Mouse (Mus musculus): ENCODE data around the gene Gpr174. TPM values are rescaled to one million over a fixed set of nuclear protein-coding genes. Genes with fewer than 3 reads are reported as not detected.
"Not testable (repeated sequence)": the region's sequence is repeated elsewhere in the genome, so short reads cannot be mapped to it uniquely, and the experiment has no call there.

Gene Gpr174
- polyA plus RNA-seq, 1 experiment from 2014 or later: 0.04 TPM

GRCm38 (mm10) chrX:107277606-107278005 is 21.9 kb downstream of the Gpr174 start:
- Histone ChIP-seq H3K4me2 (ENCODE audit: low read length) (no peak overlapping the region), H3K4me3 (ENCODE audit: control insufficient read depth in 1 of 2, insufficient read depth in 1 of 2, low read depth in 1 of 2, low read length in 2 of 2) (no peak overlapping the region), H3K4me1 (ENCODE audit: control insufficient read depth in 2 of 2, insufficient read depth in 2 of 2, low read length in 2 of 2) (no peaks in the 10 kb centered on the region), H3K27ac (replicated peaks in 1 of 2; ENCODE audit: control insufficient read depth in 1 of 2, insufficient read depth in 1 of 2, low read depth in 2 of 2, low read length in 2 of 2) (no peak overlapping the region), H3K9ac (ENCODE audit: low read length) (no peak overlapping the region), H3K36me3 (ENCODE audit: control insufficient read depth, insufficient read depth, low read length) (no peaks in the 10 kb centered on the region), H3K9me3 (ENCODE audit: control insufficient read depth, low read length) (no peaks in the 10 kb centered on the region), H3K27me3 (ENCODE audit: control insufficient read depth, insufficient read depth, low read length) (no peaks in the 10 kb centered on the region)
- WGBS: 49% methylated on average over 2 of the region's 2 CpGs
- no peak for ATAC-seq (ENCODE audit: insufficient number of reproducible peaks, insufficient read depth, low FRiP score, low read depth)

- no peaks in the 10 kb centered on the region for H3K36me3 ChIP-seq (ENCODE audit: control insufficient read depth, insufficient read depth, low read length)
- no peaks in the 10 kb centered on the region for H3K4me1 ChIP-seq (ENCODE audit: control insufficient read depth in 2 of 2, insufficient read depth in 2 of 2, low read length in 2 of 2)
- no peak overlapping the region for H3K4me3 ChIP-seq (ENCODE audit: control insufficient read depth in 1 of 2, insufficient read depth in 1 of 2, low read depth in 1 of 2, low read length in 2 of 2)
- no peaks in the 10 kb centered on the region for H3K9me3 ChIP-seq (ENCODE audit: control insufficient read depth, low read length)
- no peak overlapping the region for H3K9ac ChIP-seq (ENCODE audit: low read length)
- ATAC-seq (ENCODE audit: insufficient number of reproducible peaks, insufficient read depth, low FRiP score, low read depth): no peak
- H3K27me3 ChIP-seq (ENCODE audit: control insufficient read depth, insufficient read depth, low read length): no peaks in the 10 kb centered on the region
- 53% methylated on average over 4 of the region's 4 CpGs for WGBS
- H3K27ac ChIP-seq (replicated peaks in 1 of 2; ENCODE audit: control insufficient read depth in 1 of 2, insufficient read depth in 1 of 2, low read depth in 2 of 2, low read length in 2 of 2): no peak overlapping the region
- H3K4me2 ChIP-seq (ENCODE audit: low read length): no peak overlapping the region
Measured at GRCm38 (mm10) chrX:107284211-107284610, 28.5 kb downstream of the Gpr174 start.

GRCm38 (mm10) chrX:107297861-107298260 is 42.2 kb downstream of the Gpr174 start:
- H3K4me2 ChIP-seq (ENCODE audit: low read length); H3K27ac ChIP-seq (replicated peaks in 1 of 2; ENCODE audit: control insufficient read depth in 1 of 2, insufficient read depth in 1 of 2, low read depth in 2 of 2, low read length in 2 of 2); H3K9ac ChIP-seq (ENCODE audit: low read length); H3K4me3 ChIP-seq (ENCODE audit: control insufficient read depth in 1 of 2, insufficient read depth in 1 of 2, low read depth in 1 of 2, low read length in 2 of 2); H3K9me3 ChIP-seq (ENCODE audit: control insufficient read depth, low read length); H3K4me1 ChIP-seq (ENCODE audit: control insufficient read depth in 2 of 2, insufficient read depth in 2 of 2, low read length in 2 of 2); H3K27me3 ChIP-seq (ENCODE audit: control insufficient read depth, insufficient read depth, low read length); ATAC-seq (ENCODE audit: insufficient number of reproducible peaks, insufficient read depth, low FRiP score, low read depth); H3K36me3 ChIP-seq (ENCODE audit: control insufficient read depth, insufficient read depth, low read length): not testable (repeated sequence)
- 71% methylated on average over 6 of the region's 6 CpGs for WGBS

GRCm38 (mm10) chrX:107298761-107299160 is 43.1 kb downstream of the Gpr174 start:
- H3K4me1 ChIP-seq (ENCODE audit: control insufficient read depth in 2 of 2, insufficient read depth in 2 of 2, low read length in 2 of 2): no peaks in the 10 kb centered on the region
- H3K4me3 ChIP-seq (ENCODE audit: control insufficient read depth in 1 of 2, insufficient read depth in 1 of 2, low read depth in 1 of 2, low read length in 2 of 2): no peak overlapping the region
- H3K9me3 ChIP-seq (ENCODE audit: control insufficient read depth, low read length): no peaks in the 10 kb centered on the region
- no peak for ATAC-seq (ENCODE audit: insufficient number of reproducible peaks, insufficient read depth, low FRiP score, low read depth)
- no peak overlapping the region for H3K27ac ChIP-seq (replicated peaks in 1 of 2; ENCODE audit: control insufficient read depth in 1 of 2, insufficient read depth in 1 of 2, low read depth in 2 of 2, low read length in 2 of 2)
- no peak overlapping the region for H3K9ac ChIP-seq (ENCODE audit: low read length)
- no peaks in the 10 kb centered on the region for H3K27me3 ChIP-seq (ENCODE audit: control insufficient read depth, insufficient read depth, low read length)
- H3K4me2 ChIP-seq (ENCODE audit: low read length): no peak overlapping the region
- H3K36me3 ChIP-seq (ENCODE audit: control insufficient read depth, insufficient read depth, low read length): no peaks in the 10 kb centered on the region

- H3K9me3 ChIP-seq (ENCODE audit: control insufficient read depth, low read length): no peaks in the 10 kb centered on the region
- no peaks in the 10 kb centered on the region for H3K36me3 ChIP-seq (ENCODE audit: control insufficient read depth, insufficient read depth, low read length)
- H3K27me3 ChIP-seq (ENCODE audit: control insufficient read depth, insufficient read depth, low read length): no peaks in the 10 kb centered on the region
- no peak overlapping the region for H3K4me3 ChIP-seq (ENCODE audit: control insufficient read depth in 1 of 2, insufficient read depth in 1 of 2, low read depth in 1 of 2, low read length in 2 of 2)
- no peak overlapping the region for H3K4me2 ChIP-seq (ENCODE audit: low read length)
- no peak overlapping the region for H3K27ac ChIP-seq (replicated peaks in 1 of 2; ENCODE audit: control insufficient read depth in 1 of 2, insufficient read depth in 1 of 2, low read depth in 2 of 2, low read length in 2 of 2)
- no peak overlapping the region for H3K9ac ChIP-seq (ENCODE audit: low read length)
- H3K4me1 ChIP-seq (ENCODE audit: control insufficient read depth in 2 of 2, insufficient read depth in 2 of 2, low read length in 2 of 2): no peaks in the 10 kb centered on the region
- no peak for ATAC-seq (ENCODE audit: insufficient number of reproducible peaks, insufficient read depth, low FRiP score, low read depth)
Measured at GRCm38 (mm10) chrX:107306492-107306891, 50.8 kb downstream of the Gpr174 start.

GRCm38 (mm10) chrX:107312533-107312932 is 56.9 kb downstream of the Gpr174 start:
- H3K4me3 ChIP-seq (ENCODE audit: control insufficient read depth in 1 of 2, insufficient read depth in 1 of 2, low read depth in 1 of 2, low read length in 2 of 2): no peak overlapping the region
- no peaks in the 10 kb centered on the region for H3K4me1 ChIP-seq (ENCODE audit: control insufficient read depth in 2 of 2, insufficient read depth in 2 of 2, low read length in 2 of 2)
- no peak overlapping the region for H3K27ac ChIP-seq (replicated peaks in 1 of 2; ENCODE audit: control insufficient read depth in 1 of 2, insufficient read depth in 1 of 2, low read depth in 2 of 2, low read length in 2 of 2)
- no peak overlapping the region for H3K4me2 ChIP-seq (ENCODE audit: low read length)
- no peaks in the 10 kb centered on the region for H3K36me3 ChIP-seq (ENCODE audit: control insufficient read depth, insufficient read depth, low read length)
- no peak overlapping the region for H3K9ac ChIP-seq (ENCODE audit: low read length)
- ATAC-seq (ENCODE audit: insufficient number of reproducible peaks, insufficient read depth, low FRiP score, low read depth): no peak
- H3K27me3 ChIP-seq (ENCODE audit: control insufficient read depth, insufficient read depth, low read length): no peaks in the 10 kb centered on the region
- WGBS: 50% methylated on average over 5 of the region's 5 CpGs
- H3K9me3 ChIP-seq (ENCODE audit: control insufficient read depth, low read length): no peaks in the 10 kb centered on the region

- Histone ChIP-seq H3K9me3 (ENCODE audit: control insufficient read depth, low read length) (no peaks in the 10 kb centered on the region), H3K36me3 (ENCODE audit: control insufficient read depth, insufficient read depth, low read length) (no peaks in the 10 kb centered on the region), H3K4me3 (ENCODE audit: control insufficient read depth in 1 of 2, insufficient read depth in 1 of 2, low read depth in 1 of 2, low read length in 2 of 2) (no peak overlapping the region), H3K9ac (ENCODE audit: low read length) (no peak overlapping the region), H3K4me2 (ENCODE audit: low read length) (no peak overlapping the region), H3K4me1 (ENCODE audit: control insufficient read depth in 2 of 2, insufficient read depth in 2 of 2, low read length in 2 of 2) (no peaks in the 10 kb centered on the region), H3K27ac (replicated peaks in 1 of 2; ENCODE audit: control insufficient read depth in 1 of 2, insufficient read depth in 1 of 2, low read depth in 2 of 2, low read length in 2 of 2) (no peak overlapping the region), H3K27me3 (ENCODE audit: control insufficient read depth, insufficient read depth, low read length) (no peaks in the 10 kb centered on the region)
- ATAC-seq (ENCODE audit: insufficient number of reproducible peaks, insufficient read depth, low FRiP score, low read depth): no peak
- WGBS: 60% methylated on average over 7 of the region's 8 CpGs
Measured at GRCm38 (mm10) chrX:107325697-107326381, 70.2 kb downstream of the Gpr174 start.

GRCm38 (mm10) chrX:107329849-107330248 is 74.2 kb downstream of the Gpr174 start:
- ATAC-seq (ENCODE audit: insufficient number of reproducible peaks, insufficient read depth, low FRiP score, low read depth): no peak
- H3K36me3 ChIP-seq (ENCODE audit: control insufficient read depth, insufficient read depth, low read length): no peaks in the 10 kb centered on the region
- no peak overlapping the region for H3K4me2 ChIP-seq (ENCODE audit: low read length)
- H3K9ac ChIP-seq (ENCODE audit: low read length): no peak overlapping the region
- H3K9me3 ChIP-seq (ENCODE audit: control insufficient read depth, low read length): no peaks in the 10 kb centered on the region
- H3K4me3 ChIP-seq (ENCODE audit: control insufficient read depth in 1 of 2, insufficient read depth in 1 of 2, low read depth in 1 of 2, low read length in 2 of 2): no peak overlapping the region
- no peaks in the 10 kb centered on the region for H3K27me3 ChIP-seq (ENCODE audit: control insufficient read depth, insufficient read depth, low read length)
- no peaks in the 10 kb centered on the region for H3K4me1 ChIP-seq (ENCODE audit: control insufficient read depth in 2 of 2, insufficient read depth in 2 of 2, low read length in 2 of 2)
- no peak overlapping the region for H3K27ac ChIP-seq (replicated peaks in 1 of 2; ENCODE audit: control insufficient read depth in 1 of 2, insufficient read depth in 1 of 2, low read depth in 2 of 2, low read length in 2 of 2)
- WGBS: 52% methylated on average over 3 of the region's 3 CpGs

Data from heart, embryonic 14.5 days (tissue).